Mouse (Mus musculus): ENCODE measurements around the gene Cltb. TPM values are rescaled to one million over a fixed set of nuclear protein-coding genes. Genes with fewer than 3 reads are reported as not detected.

Cltb gene
- polyA plus RNA-seq, 1 experiment from 2014 or later: 34.1 TPM

DNA sequence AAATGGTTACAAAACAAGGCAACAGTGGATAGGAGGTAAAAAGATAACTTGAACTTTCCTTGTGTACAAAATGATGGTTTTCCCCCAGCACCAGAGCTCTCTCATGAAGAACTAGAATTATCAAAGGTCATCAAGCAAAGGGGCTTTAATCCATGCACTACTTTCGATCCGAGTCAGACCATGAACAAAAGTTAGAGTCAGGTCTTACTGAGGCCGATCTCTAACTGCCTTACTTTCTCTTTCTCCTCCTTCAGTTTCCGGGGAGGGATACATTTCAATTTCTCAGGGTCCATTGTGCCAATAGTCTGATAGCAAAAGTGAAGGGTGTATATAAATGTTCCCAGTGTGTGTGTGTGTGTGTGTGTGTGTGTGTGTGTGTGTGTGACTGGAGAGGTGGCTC is 38.5 kb downstream of the Cltb start:
- H3K4me2 ChIP-seq: no peak overlapping the region
- no peak for ATAC-seq (ENCODE audit: insufficient read depth)

DNA sequence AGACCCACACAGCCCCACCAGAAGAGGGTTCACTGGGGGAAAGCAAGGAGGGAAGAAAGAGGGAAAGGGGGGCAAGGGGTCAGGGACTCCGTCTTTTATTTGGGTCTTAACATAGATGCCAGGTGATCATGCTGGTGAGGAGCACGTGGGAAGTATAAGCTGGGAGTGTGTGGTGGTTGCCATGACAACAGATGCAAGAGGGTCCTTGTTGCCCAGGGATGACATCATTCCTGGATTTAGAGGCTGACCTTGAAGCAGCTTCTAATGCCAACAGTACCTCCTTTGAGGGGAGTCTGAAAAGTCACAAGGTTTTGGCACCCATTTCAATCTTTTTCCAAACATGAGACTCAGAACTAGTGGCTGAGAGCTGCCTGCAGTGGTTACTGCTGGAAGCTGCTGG is 39.5 kb downstream of the Cltb start:
- H3K4me2 ChIP-seq: no peak overlapping the region
- no peak overlapping the region for H3K27ac ChIP-seq (ENCODE audit: low read depth)
- H3K36me3 ChIP-seq (ENCODE audit: insufficient read depth): peaks cover 4% of the 10 kb centered on the region; the same call in 1 of the 2 replicates
- DNase-seq (peak; percentile 49), ATAC-seq (ENCODE audit: insufficient read depth) (no peak)
- no peak overlapping the region for H3K9ac ChIP-seq
- TF ChIP-seq CTCF (IDR thresholded peaks at IDR 0.05; ENCODE audit: low read depth): no peak
- H3K4me3 ChIP-seq (ENCODE audit: low read depth, low read length): no peak overlapping the region
- no peaks in the 10 kb centered on the region for H3K4me1 ChIP-seq (ENCODE audit: insufficient read depth)
- no peaks in the 10 kb centered on the region for H3K9me3 ChIP-seq (ENCODE audit: low read depth, low read length)
- WGBS: 28% methylated on average over 2 of the region's 2 CpGs
- H3K27me3 ChIP-seq (ENCODE audit: insufficient read depth, low read length): no peaks in the 10 kb centered on the region

More for the DNA sequence above, 38.5 kb downstream of the Cltb start:
- no peaks in the 10 kb centered on the region for H3K9me3 ChIP-seq (ENCODE audit: low read depth, low read length)
- TF ChIP-seq CTCF (IDR thresholded peaks at IDR 0.05; ENCODE audit: low read depth): no peak
- H3K4me1 ChIP-seq (ENCODE audit: insufficient read depth): no peaks in the 10 kb centered on the region
- no peak for DNase-seq
- peaks cover 4% of the 10 kb centered on the region; the same call in 1 of the 2 replicates for H3K36me3 ChIP-seq (ENCODE audit: insufficient read depth)
- no peak overlapping the region for H3K27ac ChIP-seq (ENCODE audit: low read depth)
- H3K4me3 ChIP-seq (ENCODE audit: low read depth, low read length): no peak overlapping the region
- H3K27me3 ChIP-seq (ENCODE audit: insufficient read depth, low read length): no peaks in the 10 kb centered on the region
- H3K9ac ChIP-seq: no peak overlapping the region
- 75% methylated on average over 4 of the region's 4 CpGs for WGBS

DNA sequence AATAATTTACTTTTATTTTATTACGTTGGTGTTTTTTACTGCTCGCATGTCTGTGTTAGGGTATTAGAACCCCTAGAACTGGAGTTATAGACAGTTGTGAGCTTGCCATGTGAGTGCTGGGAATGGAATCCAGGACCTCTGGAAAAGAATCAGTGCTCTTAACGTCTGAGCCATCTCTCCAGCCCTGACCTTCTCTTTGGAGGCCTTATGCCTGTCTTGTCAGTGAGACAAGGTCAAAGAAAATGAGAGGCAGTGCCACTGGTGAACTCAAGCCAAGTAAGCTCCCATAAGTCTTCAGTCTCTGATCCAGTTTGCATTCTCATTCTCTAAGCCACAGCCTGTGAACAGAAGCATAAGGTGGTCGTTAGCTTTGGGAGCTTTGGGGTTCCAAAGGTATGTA is 40.4 kb downstream of the Cltb start:
- ATAC-seq (ENCODE audit: insufficient read depth) (no peak), DNase-seq (no peak)
- H3K4me1 ChIP-seq (ENCODE audit: insufficient read depth): no peaks in the 10 kb centered on the region
- H3K4me2 ChIP-seq: no peak overlapping the region
- H3K36me3 ChIP-seq (ENCODE audit: insufficient read depth): no peaks in the 10 kb centered on the region
- no peak overlapping the region for H3K9ac ChIP-seq
- 67% methylated on average over 4 of the region's 4 CpGs for WGBS
- no peak for TF ChIP-seq CTCF (IDR thresholded peaks at IDR 0.05; ENCODE audit: low read depth)
- H3K27me3 ChIP-seq (ENCODE audit: insufficient read depth, low read length): no peaks in the 10 kb centered on the region
- H3K9me3 ChIP-seq (ENCODE audit: low read depth, low read length): no peaks in the 10 kb centered on the region
- H3K4me3 ChIP-seq (ENCODE audit: low read depth, low read length): no peak overlapping the region
- H3K27ac ChIP-seq (ENCODE audit: low read depth): no peak overlapping the region

GRCm38 (mm10) chr13:54569282-54569681 is 41.9 kb downstream of the Cltb start:
- WGBS: 34% methylated on average over 1 of the region's 1 CpGs
- H3K4me1 ChIP-seq (ENCODE audit: insufficient read depth): 0 out of 2 replicates have a peak, but pooled peaks cover 1% of the 10 kb centered on the region
- H3K9ac ChIP-seq: no peak overlapping the region
- DNase-seq (no peak), ATAC-seq (ENCODE audit: insufficient read depth) (no peak)
- no peak overlapping the region for H3K27ac ChIP-seq (ENCODE audit: low read depth)
- TF ChIP-seq CTCF (IDR thresholded peaks at IDR 0.05; ENCODE audit: low read depth): no peak
- no peak overlapping the region for H3K4me3 ChIP-seq (ENCODE audit: low read depth, low read length)
- no peaks in the 10 kb centered on the region for H3K27me3 ChIP-seq (ENCODE audit: insufficient read depth, low read length)
- no peaks in the 10 kb centered on the region for H3K36me3 ChIP-seq (ENCODE audit: insufficient read depth)
- no peaks in the 10 kb centered on the region for H3K9me3 ChIP-seq (ENCODE audit: low read depth, low read length)
- no peak overlapping the region for H3K4me2 ChIP-seq

GRCm38 (mm10) chr13:54568380-54568779 is 42.8 kb downstream of the Cltb start:
- 34% methylated on average over 5 of the region's 5 CpGs for WGBS
- Histone ChIP-seq H3K9me3 (ENCODE audit: low read depth, low read length) (no peaks in the 10 kb centered on the region), H3K4me3 (ENCODE audit: low read depth, low read length) (no peak overlapping the region), H3K27ac (ENCODE audit: low read depth) (no peak overlapping the region), H3K4me1 (ENCODE audit: insufficient read depth) (0 out of 2 replicates have a peak, but pooled peaks cover 7% of the 10 kb centered on the region), H3K4me2 (no peak overlapping the region), H3K9ac (no peak overlapping the region), H3K27me3 (ENCODE audit: insufficient read depth, low read length) (no peaks in the 10 kb centered on the region), H3K36me3 (ENCODE audit: insufficient read depth) (peaks cover under 1% of the 10 kb centered on the region; the same call in 1 of the 2 replicates)
- TF ChIP-seq CTCF (IDR thresholded peaks at IDR 0.05; ENCODE audit: low read depth): no peak
- no peak for ATAC-seq (ENCODE audit: insufficient read depth)
- no peak for DNase-seq

- peak overlapping the region; percentile 76 for H3K4me2 ChIP-seq
These were observed 45.4 kb downstream of the Cltb start for GRCm38 (mm10) chr13:54565594-54566345.

GRCm38 (mm10) chr13:54565201-54565581 is 46.0 kb downstream of the Cltb start, which contains the start of gene 4833439L19Rik:
TSS of gene 4833439L19Rik (minus strand) at chr13:54565435.
- DNase-seq (peak; percentile 98), ATAC-seq (ENCODE audit: insufficient read depth) (peak; percentile 97)
- Histone ChIP-seq H3K4me2 (peak within 1 kb of the TSS; percentile 76), H3K9ac (peak within 1 kb of the TSS; percentile 94), H3K27ac (ENCODE audit: low read depth) (peak within 1 kb of the TSS; percentile 46; the same call in 1 of the 2 replicates), H3K36me3 (ENCODE audit: insufficient read depth) (peaks cover 24% of the 10 kb centered on the region), H3K27me3 (ENCODE audit: insufficient read depth, low read length) (no peaks in the 10 kb centered on the region), H3K4me3 (ENCODE audit: low read depth, low read length) (peak within 1 kb of the TSS; percentile 97), H3K4me1 (ENCODE audit: insufficient read depth) (0 out of 2 replicates have a peak, but pooled peaks cover 7% of the 10 kb centered on the region), H3K9me3 (ENCODE audit: low read depth, low read length) (no peaks in the 10 kb centered on the region)
- WGBS: under 1% methylated on average over 27 of the region's 27 CpGs
- TF ChIP-seq CTCF (IDR thresholded peaks at IDR 0.05; ENCODE audit: low read depth): no peak

More at GRCm38 (mm10) chr13:54565594-54566345, 45.4 kb downstream of the Cltb start:
- peak; percentile 66 for TF ChIP-seq CTCF (IDR thresholded peaks at IDR 0.05; ENCODE audit: low read depth)
- WGBS: 45% methylated on average over 8 of the region's 8 CpGs
- no peaks in the 10 kb centered on the region for H3K9me3 ChIP-seq (ENCODE audit: low read depth, low read length)
- peak overlapping the region; percentile 97 for H3K4me3 ChIP-seq (ENCODE audit: low read depth, low read length)
- peak; percentile 59; the same call in 1 of the 2 replicates for ATAC-seq (ENCODE audit: insufficient read depth)
- 0 out of 2 replicates have a peak, but pooled peaks cover 7% of the 10 kb centered on the region for H3K4me1 ChIP-seq (ENCODE audit: insufficient read depth)
- no peaks in the 10 kb centered on the region for H3K27me3 ChIP-seq (ENCODE audit: insufficient read depth, low read length)
- peak; percentile 67 for DNase-seq
- peaks cover 19% of the 10 kb centered on the region for H3K36me3 ChIP-seq (ENCODE audit: insufficient read depth)
- H3K9ac ChIP-seq: peak overlapping the region; percentile 94; the same call in 1 of the 2 replicates
- peak overlapping the region; percentile 46; the same call in 1 of the 2 replicates for H3K27ac ChIP-seq (ENCODE audit: low read depth)

All from lung, embryonic 14.5 days (tissue).